Mouse (Mus musculus) heart, adult 2 months (tissue): ENCODE measurements at regions not wholly inside any gene's neighbourhood (a gene's known extent, or its start where the extent isn't known, plus 50 kb on each side); places are given as distances from the start of the nearest gene placed in this dataset.
A peak's percentile ranks its signal among the peaks of the same experiment; 100 is the strongest.

Source experiments
- DNase-seq, 2 experiments: peaks; one replicate each; pipeline ENCODE4 v3.0.0; 2021
- H3K27ac ChIP-seq: fragments of 200-600 bp; 2 replicates; pipeline ENCODE4 v1.8.1; 2022
- H3K27me3 ChIP-seq: fragments of 200-500 bp; 2 replicates; pipeline ENCODE4 v1.6.1; 2012; ENCODE audit warnings: mild to moderate bottlenecking, low read length, inconsistent platforms, mixed read lengths; ENCODE audit not compliant: control insufficient read depth, insufficient read depth
- H3K36me3 ChIP-seq: fragments of 200-500 bp; 2 replicates; pipeline ENCODE4 v1.6.1; 2012; ENCODE audit warnings: low read length, inconsistent platforms; ENCODE audit not compliant: control insufficient read depth, insufficient read depth
- H3K4me1 ChIP-seq: fragments of 200-500 bp; 2 replicates; pipeline ENCODE4 v1.6.1; 2011; ENCODE audit warnings: low read length; ENCODE audit not compliant: control insufficient read depth, insufficient read depth
- H3K4me3 ChIP-seq: fragments of 200-600 bp; 2 replicates; pipeline ENCODE4 v1.8.1; 2022
- H3K79me2 ChIP-seq: fragments of 200-500 bp; replicated peaks from 2 replicates; pipeline ENCODE4 v1.6.1; 2012; ENCODE audit warnings: mild to moderate bottlenecking, inconsistent platforms, low read length, moderate library complexity, mixed read lengths; ENCODE audit not compliant: control insufficient read depth, insufficient read depth
- H3K9ac ChIP-seq: fragments of 200-500 bp; 2 replicates; pipeline ENCODE4 v1.6.1; 2012; ENCODE audit warnings: low read depth, mild to moderate bottlenecking, control low read depth, inconsistent platforms, low read length, mixed read lengths
- CTCF ChIP-seq: fragments of 200-600 bp; IDR thresholded peaks from 2 replicates; pipeline ENCODE4 v1.8.1; 2022; ENCODE audit warnings: antibody characterized with exemption, mild to moderate bottlenecking, moderate library complexity
- EP300 ChIP-seq: fragments of 200-500 bp; IDR thresholded peaks from 2 replicates; pipeline ENCODE4 v1.6.1; 2011; ENCODE audit warnings: low read depth, low read length, control low read depth; ENCODE audit not compliant: insufficient read depth
- POLR2A ChIP-seq: fragments of 200-500 bp; IDR thresholded peaks from 2 replicates; pipeline ENCODE4 v1.6.1; 2011; ENCODE audit warnings: mild to moderate bottlenecking, low read depth, low read length, control low read depth; ENCODE audit not compliant: insufficient read depth
- WGBS: fragments of 180-500 bp; shearing (Covaris S2); methylation state at CpG from one replicate; pipeline ENCODE4 v1.1.7; 2018; 5-methylcytosine and 5-hydroxymethylcytosine counted together
- intact Hi-C: fragments of 180-260 bp; cut with DNase I; formaldehyde crosslinking; loops from one replicate; pipeline ENCODE4 v1.15.1; 2025

GRCm38 (mm10) chr1:120872554-120872953 lies 270.3 kb downstream of the En1 start:
- Histone ChIP-seq H3K4me3 (no peak overlapping the region), H3K79me2 (no peaks in the 10 kb centered on the region), H3K27ac (no peak overlapping the region), H3K9ac (no peak overlapping the region), H3K27me3 (no peaks in the 10 kb centered on the region), H3K36me3 (no peaks in the 10 kb centered on the region), H3K4me1 (no peaks in the 10 kb centered on the region)
- intact Hi-C loops, result no loop called here
- DNase-seq, result no peak
- no peak for TF ChIP-seq EP300
- TF ChIP-seq CTCF, result no peak
- no peak for TF ChIP-seq POLR2A
- 76% methylated on average over 7 of the region's 7 CpGs for WGBS

- Histone ChIP-seq H3K4me3 (no peak overlapping the region), H3K27ac (no peak overlapping the region), H3K9ac (no peak overlapping the region), H3K36me3 (no peaks in the 10 kb centered on the region), H3K27me3 (no peaks in the 10 kb centered on the region), H3K79me2 (no peaks in the 10 kb centered on the region), H3K4me1 (no peaks in the 10 kb centered on the region)
- intact Hi-C loops, result no loop called here
- no peak for DNase-seq
- 90% methylated on average over 10 of the region's 10 CpGs for WGBS
- TF ChIP-seq CTCF, result no peak
- TF ChIP-seq POLR2A, result no peak
Measured at GRCm38 (mm10) chr1:120882959-120883549, 280.8 kb downstream of the En1 start.

- Histone ChIP-seq H3K4me3 (no peak overlapping the region), H3K9ac (no peak overlapping the region), H3K27ac (no peak overlapping the region), H3K79me2 (no peaks in the 10 kb centered on the region), H3K36me3 (no peaks in the 10 kb centered on the region), H3K4me1 (no peaks in the 10 kb centered on the region), H3K27me3 (no peaks in the 10 kb centered on the region)
- DNase-seq, result no peak
- no peak for TF ChIP-seq EP300
- TF ChIP-seq CTCF, result no peak
- 73% methylated on average over 9 of the region's 9 CpGs for WGBS
- intact Hi-C loops, result no loop called here
Measured at GRCm38 (mm10) chr1:120883632-120884031, 281.4 kb downstream of the En1 start.

- 68% methylated on average over 6 of the region's 6 CpGs for WGBS
- H3K4me3 ChIP-seq, result no peak overlapping the region
- H3K27ac ChIP-seq, result no peak overlapping the region
- DNase-seq, result no peak
- TF ChIP-seq CTCF (no peak), POLR2A (no peak)
- H3K36me3 ChIP-seq, result no peaks in the 10 kb centered on the region
- no peaks in the 10 kb centered on the region for H3K79me2 ChIP-seq
- H3K27me3 ChIP-seq, result no peaks in the 10 kb centered on the region
- H3K4me1 ChIP-seq, result no peaks in the 10 kb centered on the region
- intact Hi-C loops, result no loop called here
- no peak overlapping the region for H3K9ac ChIP-seq
Measured at GRCm38 (mm10) chr1:120910801-120911200, 308.6 kb downstream of the En1 start.

GRCm38 (mm10) chr1:120911962-120912670 lies 309.9 kb downstream of the En1 start:
- Histone ChIP-seq H3K4me3 (no peak overlapping the region), H3K4me1 (no peaks in the 10 kb centered on the region), H3K9ac (no peak overlapping the region), H3K36me3 (no peaks in the 10 kb centered on the region), H3K27ac (no peak overlapping the region), H3K79me2 (no peaks in the 10 kb centered on the region), H3K27me3 (no peaks in the 10 kb centered on the region)
- 75% methylated on average over 8 of the region's 8 CpGs for WGBS
- DNase-seq, result no peak
- TF ChIP-seq EP300, result no peak
- no peak for TF ChIP-seq POLR2A
- TF ChIP-seq CTCF, result no peak
- intact Hi-C loops, result no loop called here

- Histone ChIP-seq H3K27ac (no peak overlapping the region), H3K4me1 (no peaks in the 10 kb centered on the region), H3K27me3 (no peaks in the 10 kb centered on the region), H3K79me2 (no peaks in the 10 kb centered on the region), H3K9ac (no peak overlapping the region), H3K36me3 (no peaks in the 10 kb centered on the region), H3K4me3 (no peak overlapping the region)
- TF ChIP-seq EP300, result no peak
- TF ChIP-seq CTCF, result no peak
- no peak for TF ChIP-seq POLR2A
- peak; percentile 65 to 77 for DNase-seq
- intact Hi-C loops, result loop anchor here (5.0 kb wide), 1 partner anchor 154 kb away; no protein-coding TSS in a partner anchor
- 44% methylated on average over 3 of the region's 3 CpGs for WGBS
Measured at GRCm38 (mm10) chr1:120921540-120921939, 319.3 kb downstream of the En1 start.
